Mouse (Mus musculus) neural tube, embryonic 14.5 days (tissue): ENCODE measurements at regions not wholly inside any gene's neighbourhood (a gene's known extent, or its start where the extent isn't known, plus 50 kb on each side); places are given as distances from the start of the nearest gene placed in this dataset.
A peak's percentile ranks its signal among the peaks of the same experiment; 100 is the strongest.

Source experiments
- ATAC-seq: fragments of 200-750 bp; cut with Nextera tagmentation; 2 replicates; pipeline ENCODE4 v1.8.0; 2017; ENCODE audit warnings: low read depth, mild to moderate bottlenecking, moderate TSS enrichment, moderate library complexity
- H3K27ac ChIP-seq: fragments of 300-500 bp; sonication (generic); 2 replicates; pipeline ENCODE4 v1.5.1; 2014; ENCODE audit warnings: low read depth, mild to moderate bottlenecking, control low read depth, low read length, moderate library complexity, mixed read lengths
- H3K27me3 ChIP-seq: fragments of 300-500 bp; sonication (generic); 2 replicates; pipeline ENCODE4 v1.6.1; 2014; ENCODE audit warnings: low read length; ENCODE audit not compliant: control insufficient read depth, insufficient read depth
- H3K36me3 ChIP-seq: fragments of 300-500 bp; sonication (generic); 2 replicates; pipeline ENCODE4 v1.6.1; 2014; ENCODE audit warnings: low read length, mixed read lengths; ENCODE audit not compliant: control insufficient read depth, insufficient read depth
- H3K4me1 ChIP-seq: fragments of 300-500 bp; sonication (generic); 2 replicates; pipeline ENCODE4 v1.6.1; 2014; ENCODE audit warnings: low read length; ENCODE audit not compliant: control insufficient read depth, insufficient read depth
- H3K4me2 ChIP-seq: fragments of 300-500 bp; sonication (generic); 2 replicates; pipeline ENCODE4 v1.6.1; 2014; ENCODE audit warnings: mild to moderate bottlenecking, low read depth, low read length, control low read depth
- H3K4me3 ChIP-seq: fragments of 300-500 bp; sonication (generic); 2 replicates; pipeline ENCODE4 v1.5.1; 2014; ENCODE audit warnings: low read depth, low read length, control low read depth, mixed read lengths
- H3K9ac ChIP-seq: fragments of 300-500 bp; sonication (generic); replicated peaks from 2 replicates; pipeline ENCODE4 v1.6.1; 2014; ENCODE audit warnings: low read depth, mild to moderate bottlenecking, control low read depth, low read length, mixed read lengths
- H3K9me3 ChIP-seq: fragments of 300-500 bp; sonication (generic); 2 replicates; pipeline ENCODE4 v1.6.1; 2016; ENCODE audit warnings: low read length; ENCODE audit not compliant: control insufficient read depth
- WGBS: fragments of 180-500 bp; shearing (Covaris S2); extraction: QIAGEN DNeasy Blood & Tissue Kit; methylation state at CpG from one replicate; pipeline ENCODE4 v1.1.7; 2014; 5-methylcytosine and 5-hydroxymethylcytosine counted together

GRCm38 (mm10) chr5:37879668-37880380 lies 55.4 kb upstream of the Msx1 start:
- no peaks in the 10 kb centered on the region for H3K36me3 ChIP-seq
- no peak overlapping the region for H3K4me3 ChIP-seq
- no peak overlapping the region for H3K4me2 ChIP-seq
- WGBS, result 60% methylated on average over 2 of the region's 2 CpGs
- H3K27me3 ChIP-seq, result no peaks in the 10 kb centered on the region
- no peaks in the 10 kb centered on the region for H3K4me1 ChIP-seq
- H3K9ac ChIP-seq, result no peak overlapping the region
- H3K9me3 ChIP-seq, result no peaks in the 10 kb centered on the region
- H3K27ac ChIP-seq, result no peak overlapping the region
- no peak for ATAC-seq

DNA sequence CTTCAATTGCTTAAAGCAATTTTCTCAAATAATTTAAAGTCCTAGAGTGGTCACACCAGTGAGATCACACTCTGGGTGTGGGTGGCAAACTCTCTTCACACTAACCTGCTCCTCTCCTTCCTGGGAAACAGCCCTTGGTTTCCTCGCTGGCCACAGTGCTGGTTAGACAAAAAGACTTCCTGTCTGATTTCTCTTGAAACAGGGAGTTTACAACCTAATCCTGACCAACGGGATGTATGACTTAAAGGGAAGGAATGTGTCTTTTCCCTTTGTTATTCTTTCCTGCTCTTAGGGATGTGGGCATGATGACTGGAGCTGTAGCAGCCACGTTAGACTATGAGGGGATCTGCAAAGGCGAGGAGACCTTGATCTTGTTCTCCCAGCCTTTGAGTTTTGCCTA lies 51.9 kb upstream of the Msx1 start:
- Histone ChIP-seq H3K4me3 (no peak overlapping the region), H3K4me2 (no peak overlapping the region), H3K9me3 (no peaks in the 10 kb centered on the region), H3K27ac (no peak overlapping the region), H3K36me3 (no peaks in the 10 kb centered on the region), H3K4me1 (no peaks in the 10 kb centered on the region), H3K27me3 (no peaks in the 10 kb centered on the region), H3K9ac (no peak overlapping the region)
- WGBS, result 64% methylated on average over 4 of the region's 4 CpGs
- ATAC-seq, result no peak

DNA sequence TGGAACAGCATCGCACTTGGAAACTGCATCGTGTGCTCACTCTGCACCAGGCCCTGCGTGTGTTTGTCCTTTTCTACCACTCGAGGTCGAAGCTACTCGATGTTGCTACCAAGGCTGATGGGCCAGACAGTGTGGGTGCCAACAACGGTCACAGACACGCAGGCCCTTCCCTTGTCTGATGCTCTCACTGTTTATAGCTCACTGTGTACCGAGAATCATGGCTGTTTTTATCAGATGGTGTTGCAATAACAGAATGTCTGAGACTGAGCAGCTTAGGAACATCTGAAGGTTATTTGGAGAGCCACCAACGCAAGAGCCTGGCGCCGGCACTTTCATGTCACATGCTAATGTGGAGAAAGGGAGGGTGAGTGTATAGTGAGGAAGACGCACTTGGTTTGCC lies 51.1 kb upstream of the Msx1 start:
- H3K9me3 ChIP-seq, result no peaks in the 10 kb centered on the region
- no peaks in the 10 kb centered on the region for H3K27me3 ChIP-seq
- no peak for ATAC-seq
- no peak overlapping the region for H3K27ac ChIP-seq
- 90% methylated on average over 13 of the region's 13 CpGs for WGBS
- no peaks in the 10 kb centered on the region for H3K4me1 ChIP-seq
- H3K36me3 ChIP-seq, result no peaks in the 10 kb centered on the region
- H3K4me3 ChIP-seq, result no peak overlapping the region
- H3K9ac ChIP-seq, result no peak overlapping the region
- no peak overlapping the region for H3K4me2 ChIP-seq

- Histone ChIP-seq H3K4me1 (no peaks in the 10 kb centered on the region), H3K27me3 (no peaks in the 10 kb centered on the region), H3K9me3 (no peaks in the 10 kb centered on the region), H3K9ac (no peak overlapping the region), H3K4me3 (no peak overlapping the region), H3K27ac (no peak overlapping the region), H3K36me3 (no peaks in the 10 kb centered on the region), H3K4me2 (no peak overlapping the region)
- WGBS, result 68% methylated on average over 6 of the region's 6 CpGs
- ATAC-seq, result peak; percentile 68
Measured at GRCm38 (mm10) chr5:37874784-37875281, 50.5 kb upstream of the Msx1 start.
